Mouse (Mus musculus) cerebellum, adult 2 months (tissue): ENCODE measurements at regions not wholly inside any gene's neighbourhood (a gene's known extent, or its start where the extent isn't known, plus 50 kb on each side); places are given as distances from the start of the nearest gene placed in this dataset.

ENCODE experiments used
- DNase-seq, 2 experiments: peaks; one replicate each; pipeline ENCODE4 v3.0.0; 2021
- H3K27ac ChIP-seq: fragments of 200-500 bp; 2 replicates; pipeline ENCODE4 v1.5.1; 2012; ENCODE audit warnings: low read length, control low read depth, inconsistent platforms; ENCODE audit not compliant: insufficient read depth
- H3K27me3 ChIP-seq: fragments of 200-500 bp; 2 replicates; pipeline ENCODE4 v1.6.1; 2012; ENCODE audit warnings: inconsistent platforms, mild to moderate bottlenecking, low read length, moderate library complexity; ENCODE audit not compliant: control insufficient read depth, insufficient read depth
- H3K4me1 ChIP-seq: fragments of 200-500 bp; 2 replicates; pipeline ENCODE4 v1.6.1; 2011; ENCODE audit warnings: low read length; ENCODE audit not compliant: control insufficient read depth, insufficient read depth
- H3K4me3 ChIP-seq: fragments of 200-500 bp; replicated peaks from 2 replicates; pipeline ENCODE3; 2011; ENCODE audit warnings: mild to moderate bottlenecking, low read depth, low read length, control low read depth; ENCODE audit not compliant: insufficient read depth
- CTCF ChIP-seq: fragments of 200-500 bp; IDR thresholded peaks from 2 replicates; pipeline ENCODE4 v1.5.1; 2011; ENCODE audit warnings: low read depth, mild to moderate bottlenecking, control low read depth, low read length, moderate library complexity, borderline replicate concordance; ENCODE audit not compliant: insufficient read depth
- POLR2A ChIP-seq: fragments of 200-500 bp; IDR thresholded peaks from 2 replicates; pipeline ENCODE4 v1.6.1; 2011; ENCODE audit warnings: low read length, control low read depth, borderline replicate concordance; ENCODE audit not compliant: insufficient read depth
- WGBS: fragments of 180-500 bp; shearing (Covaris S2); methylation state at CpG from one replicate; pipeline ENCODE4 v1.1.7; 2018; 5-methylcytosine and 5-hydroxymethylcytosine counted together

DNA sequence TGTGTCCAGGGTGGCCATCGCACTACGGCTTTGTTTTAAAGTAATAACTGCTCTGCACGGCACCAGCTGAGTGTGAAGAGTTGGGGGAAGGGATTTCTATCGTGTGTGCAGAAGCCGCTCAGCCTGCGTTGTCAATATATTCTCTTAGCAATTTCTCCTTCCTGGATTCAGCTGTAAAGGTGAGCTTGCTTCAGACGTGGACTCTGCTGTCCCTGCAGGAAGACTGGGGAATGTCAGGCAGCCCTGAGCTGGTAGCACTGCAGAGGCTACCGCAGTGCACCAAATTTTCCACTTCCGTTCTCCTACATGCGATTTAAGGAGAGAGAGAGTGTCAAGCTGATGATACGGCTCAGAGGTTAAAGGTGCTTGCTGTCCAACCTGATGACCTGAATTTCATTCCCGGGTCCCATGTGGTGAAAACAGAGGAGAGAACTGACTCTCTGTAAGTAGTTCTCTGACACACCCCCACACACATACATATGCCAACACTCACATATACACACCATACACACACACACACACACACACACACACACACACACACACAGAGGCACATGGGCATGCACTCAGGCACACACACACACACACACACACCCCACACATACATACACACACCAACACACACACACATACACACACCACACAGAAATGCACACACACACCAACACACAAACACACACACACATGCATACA, 59.9 kb upstream of the Prelid3b start:
- Histone ChIP-seq H3K27me3 (no peaks in the 10 kb centered on the region), H3K4me1 (no peaks in the 10 kb centered on the region), H3K4me3 (no peak overlapping the region), H3K27ac (no peak overlapping the region)
- WGBS: 58% methylated on average over 12 of the region's 12 CpGs
- TF ChIP-seq POLR2A: no peak
- TF ChIP-seq CTCF: peak; percentile 55
- DNase-seq: peak; percentile 10 to 12

DNA sequence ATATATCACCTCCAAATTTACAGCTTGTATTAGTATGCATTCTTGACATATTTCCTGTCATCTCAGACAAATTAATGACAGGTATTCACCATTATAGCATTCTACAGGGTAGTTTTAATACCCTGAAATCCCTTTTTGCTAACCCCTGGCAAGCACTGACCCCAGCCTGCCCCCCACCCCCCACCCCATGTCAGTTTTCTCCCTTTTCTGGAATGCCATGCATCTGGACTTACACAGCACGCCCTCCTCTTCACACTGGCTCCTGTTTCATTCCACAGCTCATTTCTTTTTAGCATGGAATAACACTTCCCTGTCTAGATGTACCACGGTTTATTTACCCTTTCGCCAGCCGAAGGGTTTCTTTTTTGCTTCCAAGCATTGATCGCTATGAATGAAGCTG, 67.8 kb upstream of the Prelid3b start:
- Histone ChIP-seq H3K4me3 (no peak overlapping the region), H3K27ac (no peak overlapping the region), H3K27me3 (no peaks in the 10 kb centered on the region), H3K4me1 (no peaks in the 10 kb centered on the region)
- WGBS: 87% methylated on average over 5 of the region's 5 CpGs
- DNase-seq: no peak
- TF ChIP-seq POLR2A (no peak), CTCF (no peak)

DNA sequence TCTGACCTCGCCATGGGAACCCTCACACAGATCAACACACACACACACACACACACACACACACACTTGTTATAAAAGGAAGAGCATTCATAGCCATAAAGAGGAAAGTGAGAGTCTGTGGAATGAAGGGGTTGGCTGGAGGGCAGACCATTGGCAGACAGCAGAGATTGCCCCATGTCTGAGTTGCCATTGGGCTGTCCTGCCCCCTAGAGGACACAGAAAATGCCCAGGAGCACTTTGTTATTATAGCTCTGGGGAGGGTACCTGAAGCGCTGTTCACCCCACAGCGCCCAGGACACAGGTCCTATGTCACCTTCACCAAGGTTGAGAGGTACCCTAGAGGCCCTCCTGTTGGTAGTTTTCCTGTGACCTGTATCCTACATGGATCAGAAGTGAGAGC, 74.3 kb upstream of the Prelid3b start:
- no peak overlapping the region for H3K4me3 ChIP-seq
- WGBS: 78% methylated on average over 3 of the region's 3 CpGs
- H3K27ac ChIP-seq: no peak overlapping the region
- no peaks in the 10 kb centered on the region for H3K27me3 ChIP-seq
- TF ChIP-seq POLR2A (no peak), CTCF (no peak)
- H3K4me1 ChIP-seq: no peaks in the 10 kb centered on the region
- no peak for DNase-seq

- Histone ChIP-seq H3K4me1 (no peaks in the 10 kb centered on the region), H3K27ac (no peak overlapping the region), H3K4me3 (no peak overlapping the region), H3K27me3 (no peaks in the 10 kb centered on the region)
- WGBS: 66% methylated on average over 6 of the region's 6 CpGs
- no peak for TF ChIP-seq CTCF
- TF ChIP-seq POLR2A: no peak
- no peak for DNase-seq
Measured at GRCm38 (mm10) chr2:174547701-174548100, 74.8 kb upstream of the Prelid3b start.

DNA sequence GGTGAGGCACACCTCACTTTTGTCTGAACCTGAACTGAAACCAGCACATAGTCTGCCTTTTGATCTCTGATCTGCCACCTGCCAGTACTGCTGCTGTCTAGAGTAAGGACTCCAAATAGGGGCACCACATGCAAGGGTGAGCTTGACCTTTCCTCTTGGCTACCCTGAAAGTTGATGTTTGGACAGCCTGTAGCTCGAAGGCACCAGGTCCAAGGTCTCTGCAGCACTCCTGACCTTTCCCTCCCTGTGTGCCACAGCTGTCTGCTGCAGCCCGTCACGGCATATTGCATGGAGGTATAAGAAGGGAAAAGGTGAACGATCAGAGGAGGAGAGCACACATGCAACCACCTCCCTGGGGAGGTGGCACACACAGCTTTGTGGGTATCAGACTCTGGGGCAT, 75.9 kb upstream of the Prelid3b start:
- H3K27me3 ChIP-seq: no peaks in the 10 kb centered on the region
- H3K4me1 ChIP-seq: no peaks in the 10 kb centered on the region
- no peak for DNase-seq
- no peak overlapping the region for H3K4me3 ChIP-seq
- WGBS: 69% methylated on average over 4 of the region's 4 CpGs
- no peak overlapping the region for H3K27ac ChIP-seq
- TF ChIP-seq POLR2A: no peak
- TF ChIP-seq CTCF: no peak

DNA sequence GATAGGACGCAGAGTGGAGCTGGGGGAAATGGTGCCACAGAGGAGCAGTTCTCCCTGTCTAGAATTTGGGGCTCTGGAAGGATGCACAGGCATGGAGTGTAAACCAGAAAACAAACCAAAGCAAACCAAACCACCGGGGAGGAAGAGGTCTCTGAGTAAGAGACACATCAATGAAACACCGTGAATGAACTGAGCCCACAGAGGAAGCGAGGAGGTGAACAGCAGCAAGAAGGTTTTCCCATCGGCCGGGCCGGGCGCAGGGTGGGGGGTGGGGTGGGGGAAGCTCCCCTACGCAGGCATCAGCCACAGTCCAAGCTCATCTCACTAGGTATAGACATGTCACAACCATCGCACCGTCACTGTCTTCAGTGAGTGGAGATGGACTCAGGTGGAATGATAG, 82.9 kb upstream of the Prelid3b start:
- no peaks in the 10 kb centered on the region for H3K4me1 ChIP-seq
- H3K4me3 ChIP-seq: no peak overlapping the region
- TF ChIP-seq CTCF (no peak), POLR2A (no peak)
- no peak overlapping the region for H3K27ac ChIP-seq
- DNase-seq: no peak
- 91% methylated on average over 11 of the region's 11 CpGs for WGBS
- H3K27me3 ChIP-seq: no peaks in the 10 kb centered on the region

DNA sequence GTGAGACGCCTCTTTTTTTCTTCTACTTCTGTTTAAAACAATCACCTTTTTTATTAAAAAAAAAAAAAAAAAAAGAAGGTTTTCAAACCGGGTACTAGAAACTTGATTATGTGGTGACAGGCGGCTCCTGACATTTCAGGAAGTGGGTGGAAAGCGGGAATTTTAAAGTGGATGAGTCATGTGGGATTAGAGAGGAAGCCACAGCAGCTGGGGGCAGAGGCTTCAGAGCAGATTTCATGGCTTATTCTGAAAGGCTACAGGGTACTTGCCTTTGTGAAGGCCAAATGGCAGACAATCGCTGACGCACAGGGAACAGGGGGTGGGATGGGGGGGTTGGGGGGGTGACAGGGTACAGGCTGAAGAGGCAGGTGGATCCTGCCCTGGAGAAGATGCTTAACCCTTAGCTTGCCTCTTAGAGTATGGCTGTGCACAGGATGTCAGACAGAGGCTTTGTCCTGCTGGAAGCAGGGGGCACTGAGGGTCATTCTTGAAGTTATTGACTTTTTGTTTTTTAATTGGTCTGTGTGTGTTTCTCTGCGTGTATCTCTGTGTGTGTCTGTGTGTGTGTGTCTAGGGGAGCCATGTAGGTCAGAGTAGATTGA, 81.4 kb upstream of the Zfp831 start:
- 28% methylated on average over 7 of the region's 7 CpGs for WGBS
- no peak for TF ChIP-seq POLR2A
- no peak for TF ChIP-seq CTCF
- Histone ChIP-seq H3K27me3 (no peaks in the 10 kb centered on the region), H3K4me3 (no peak overlapping the region), H3K27ac (no peak overlapping the region), H3K4me1 (no peaks in the 10 kb centered on the region)
- no peak for DNase-seq

- TF ChIP-seq CTCF (no peak), POLR2A (no peak)
- Histone ChIP-seq H3K27ac (no peak overlapping the region), H3K27me3 (no peaks in the 10 kb centered on the region), H3K4me3 (no peak overlapping the region), H3K4me1 (no peaks in the 10 kb centered on the region)
- WGBS: 84% methylated on average over 3 of the region's 3 CpGs
- DNase-seq: no peak
Measured at GRCm38 (mm10) chr2:174563917-174564316, 79.4 kb upstream of the Zfp831 start.
